ENCODE assay signal across 11 mouse cellular contexts in genomic region chr17:46617799-46618198, GRCm38 (mm10). TPM values are rescaled to one million over a fixed set of nuclear protein-coding genes. Genes with fewer than 3 reads are reported as not detected.
DNase-seq lines count a peak whose midpoint lies in the region; ATAC-seq and TF ChIP-seq lines count a peak whose summit lies in the region.
"Had no signal": no experiment of that assay in that cellular context is flagged by ENCODE, and none has a peak within 500 bp of the region (broad histone marks: within the 10 kb centered on the region; RNA-seq: fewer than 3 reads in every experiment).

No protein-coding gene starts in this region.

- DNase-seq in heart, embryonic 10.5 days (ENCODE audit: low spot score): no peak
- DNase-seq in heart, postnatal 14 days: no peak
- DNase-seq in lung, embryonic 14.5 days: peak; percentile 61
- no peak for DNase-seq in lung, postnatal 36 days
- DNase-seq in forebrain, postnatal 0 days: no peak
- DNase-seq in thymus, postnatal 10 days (ENCODE audit: low spot score in 2 of 2): no peak
- no peak for DNase-seq in spleen, postnatal 10 days (ENCODE audit: low spot score in 2 of 2)
- DNase-seq: adrenal gland, postnatal 14 days; cerebellum, adult 9-10 months; kidney, adult 11 months had no signal

- TF ChIP-seq CTCF in lung, embryonic 14.5 days (IDR thresholded peaks at IDR 0.05; ENCODE audit: low read depth): no peak
- no peak for TF ChIP-seq CTCF in forebrain, postnatal 0 days (IDR thresholded peaks at IDR 0.05; ENCODE audit: low read depth)

- no peak for ATAC-seq in lung, embryonic 14.5 days (ENCODE audit: insufficient read depth)
- ATAC-seq in forebrain, postnatal 0 days: no peak
- no peak for ATAC-seq in neural tube, embryonic 13.5 days (ENCODE audit: low read depth)

- peak overlapping the region; percentile 55 for H3K4me2 ChIP-seq in lung, embryonic 14.5 days
- peak overlapping the region; percentile 16; the same call in 1 of the 2 replicates for H3K4me2 ChIP-seq in forebrain, postnatal 0 days (ENCODE audit: low read depth)
- H3K4me2 ChIP-seq in neural tube, embryonic 13.5 days: peak overlapping the region; percentile 36

- no peaks in the 10 kb centered on the region for H3K9me3 ChIP-seq in heart, embryonic 10.5 days
- H3K9me3 ChIP-seq in lung, embryonic 14.5 days (ENCODE audit: low read depth, low read length): no peaks in the 10 kb centered on the region
- H3K9me3 ChIP-seq in forebrain, postnatal 0 days (ENCODE audit: low read length): no peaks in the 10 kb centered on the region
- no peaks in the 10 kb centered on the region for H3K9me3 ChIP-seq in neural tube, embryonic 13.5 days

- no peaks in the 10 kb centered on the region for H3K36me3 ChIP-seq in heart, embryonic 10.5 days
- H3K36me3 ChIP-seq in lung, embryonic 14.5 days (ENCODE audit: insufficient read depth): no peaks in the 10 kb centered on the region
- H3K36me3 ChIP-seq in forebrain, postnatal 0 days (ENCODE audit: insufficient read depth): no peaks in the 10 kb centered on the region
- no peaks in the 10 kb centered on the region for H3K36me3 ChIP-seq in neural tube, embryonic 13.5 days

- no peak overlapping the region for H3K9ac ChIP-seq in lung, embryonic 14.5 days
- H3K9ac ChIP-seq in forebrain, postnatal 0 days: no peak overlapping the region
- H3K9ac ChIP-seq in neural tube, embryonic 13.5 days: no peak overlapping the region

- peaks cover 94% of the 10 kb centered on the region for H3K4me1 ChIP-seq in heart, embryonic 10.5 days
- H3K4me1 ChIP-seq in lung, embryonic 14.5 days (ENCODE audit: insufficient read depth): peaks cover 69% of the 10 kb centered on the region
- H3K4me1 ChIP-seq in forebrain, postnatal 0 days (ENCODE audit: insufficient read depth): peaks cover 30% of the 10 kb centered on the region
- peaks cover 75% of the 10 kb centered on the region for H3K4me1 ChIP-seq in neural tube, embryonic 13.5 days (replicated peaks)

- 46% methylated on average over 12 of the region's 12 CpGs for WGBS in heart, embryonic 10.5 days
- 34% methylated on average over 12 of the region's 12 CpGs for WGBS in lung, embryonic 14.5 days
- WGBS in forebrain, postnatal 0 days: 57% methylated on average over 12 of the region's 12 CpGs
- 29% methylated on average over 12 of the region's 12 CpGs for WGBS in neural tube, embryonic 13.5 days

- intact Hi-C loops in heart, postnatal 14 days (cut with DNase I): no loop called here

- peak overlapping the region; percentile 94 for H3K27ac ChIP-seq in heart, embryonic 10.5 days
- peak overlapping the region; percentile 95 for H3K27ac ChIP-seq in lung, embryonic 14.5 days (ENCODE audit: low read depth)
- H3K27ac ChIP-seq in forebrain, postnatal 0 days (ENCODE audit: low read depth, low read length): no peak overlapping the region
- peak overlapping the region; percentile 84; the same call in 1 of the 2 replicates for H3K27ac ChIP-seq in neural tube, embryonic 13.5 days (replicated peaks)

- H3K27me3 ChIP-seq in heart, embryonic 10.5 days (ENCODE audit: insufficient read depth, poor library complexity, severe bottlenecking): no peaks in the 10 kb centered on the region
- no peaks in the 10 kb centered on the region for H3K27me3 ChIP-seq in lung, embryonic 14.5 days (ENCODE audit: insufficient read depth, low read length)
- no peaks in the 10 kb centered on the region for H3K27me3 ChIP-seq in forebrain, postnatal 0 days (ENCODE audit: insufficient read depth, low read length)
- H3K27me3 ChIP-seq in neural tube, embryonic 13.5 days: no peaks in the 10 kb centered on the region

- peak overlapping the region; percentile 40 for H3K4me3 ChIP-seq in heart, embryonic 10.5 days
- H3K4me3 ChIP-seq in lung, embryonic 14.5 days (ENCODE audit: low read depth, low read length): peak overlapping the region; percentile 14; the same call in 1 of the 2 replicates
- no peak overlapping the region for H3K4me3 ChIP-seq in forebrain, postnatal 0 days (ENCODE audit: low read depth, low read length)
- H3K4me3 ChIP-seq in neural tube, embryonic 13.5 days: no peak overlapping the region

RNA-seq across cellular contexts. Expression of gene Ptk7, which starts 11.5 kb away (rescaled TPM):
- 65.4 and 67.7 TPM in 2 replicates for polyA plus RNA-seq in heart, embryonic 10.5 days (2016; fragmentation: Nextera tagmentation; extraction: Ambion mirVana)
- total RNA-seq in heart, postnatal 14 days (2021): 1 to 10 TPM; 9.1 to 9.2 TPM
- polyA plus RNA-seq in lung, embryonic 14.5 days (2014; fragmentation: Nextera tagmentation; extraction: Ambion mirVana): 79.5 and 99.3 TPM in 2 replicates
- 42.4 and 56.6 TPM in 2 replicates for total RNA-seq in forebrain, postnatal 0 days (2014; rRNA removed)
- 18.9 and 19.7 TPM in 2 replicates for polyA plus RNA-seq in forebrain, postnatal 0 days (2015; fragmentation: Nextera tagmentation; extraction: Ambion mirVana)
- polyA plus RNA-seq in neural tube, embryonic 13.5 days (2015; fragmentation: Nextera tagmentation; extraction: Ambion mirVana): 38.7 and 41.3 TPM in 2 replicates

RNA-seq across cellular contexts. Expression of gene Klc4, which starts 28.0 kb away (rescaled TPM):
- polyA plus RNA-seq in heart, embryonic 10.5 days (2016; fragmentation: Nextera tagmentation; extraction: Ambion mirVana): 21.1 and 22.5 TPM in 2 replicates
- 10 to 100 TPM; 24.5 to 25.3 TPM for total RNA-seq in heart, postnatal 14 days (2021)
- polyA plus RNA-seq in lung, embryonic 14.5 days (2014; fragmentation: Nextera tagmentation; extraction: Ambion mirVana): 20.2 and 21.4 TPM in 2 replicates
- total RNA-seq in forebrain, postnatal 0 days (2014; rRNA removed): 31.2 and 32.7 TPM in 2 replicates
- polyA plus RNA-seq in forebrain, postnatal 0 days (2015; fragmentation: Nextera tagmentation; extraction: Ambion mirVana): 20.3 and 21.3 TPM in 2 replicates
- polyA plus RNA-seq in neural tube, embryonic 13.5 days (2015; fragmentation: Nextera tagmentation; extraction: Ambion mirVana): 41.8 and 45.3 TPM in 2 replicates

RNA-seq across cellular contexts. Expression of gene Mrpl2, which starts 28.2 kb away (rescaled TPM):
- polyA plus RNA-seq in heart, embryonic 10.5 days (2016; fragmentation: Nextera tagmentation; extraction: Ambion mirVana): 131 and 151 TPM in 2 replicates
- 100 to 1,000 TPM; 106 to 121 TPM for total RNA-seq in heart, postnatal 14 days (2021)
- polyA plus RNA-seq in lung, embryonic 14.5 days (2014; fragmentation: Nextera tagmentation; extraction: Ambion mirVana): 113 and 114 TPM in 2 replicates
- 51.4 and 62.9 TPM in 2 replicates for total RNA-seq in forebrain, postnatal 0 days (2014; rRNA removed)
- 96.2 and 111 TPM in 2 replicates for polyA plus RNA-seq in forebrain, postnatal 0 days (2015; fragmentation: Nextera tagmentation; extraction: Ambion mirVana)
- polyA plus RNA-seq in neural tube, embryonic 13.5 days (2015; fragmentation: Nextera tagmentation; extraction: Ambion mirVana): 63.2 and 70.1 TPM in 2 replicates

RNA-seq across cellular contexts. Expression of gene Cul7, which starts 32.3 kb away (rescaled TPM):
- 44.8 and 51.3 TPM in 2 replicates for polyA plus RNA-seq in heart, embryonic 10.5 days (2016; fragmentation: Nextera tagmentation; extraction: Ambion mirVana)
- total RNA-seq in heart, postnatal 14 days (2021): 10 to 100 TPM; 30.3 to 37.6 TPM
- 36.6 TPM in 2 replicates for polyA plus RNA-seq in lung, embryonic 14.5 days (2014; fragmentation: Nextera tagmentation; extraction: Ambion mirVana)
- 77.0 and 89.9 TPM in 2 replicates for total RNA-seq in forebrain, postnatal 0 days (2014; rRNA removed)
- 20.6 and 24.0 TPM in 2 replicates for polyA plus RNA-seq in forebrain, postnatal 0 days (2015; fragmentation: Nextera tagmentation; extraction: Ambion mirVana)
- 40.0 and 41.7 TPM in 2 replicates for polyA plus RNA-seq in neural tube, embryonic 13.5 days (2015; fragmentation: Nextera tagmentation; extraction: Ambion mirVana)

RNA-seq across cellular contexts. Expression of gene Rrp36, which starts 56.4 kb away (rescaled TPM):
- 46.3 and 61.0 TPM in 2 replicates for polyA plus RNA-seq in heart, embryonic 10.5 days (2016; fragmentation: Nextera tagmentation; extraction: Ambion mirVana)
- 10 to 100 TPM in 1 of 2 experiments, 1 to 10 TPM in 1; 9.8 to 14.2 TPM for total RNA-seq in heart, postnatal 14 days (2021)
- polyA plus RNA-seq in lung, embryonic 14.5 days (2014; fragmentation: Nextera tagmentation; extraction: Ambion mirVana): 47.6 and 48.5 TPM in 2 replicates
- total RNA-seq in forebrain, postnatal 0 days (2014; rRNA removed): 29.7 and 31.1 TPM in 2 replicates
- 39.4 and 52.1 TPM in 2 replicates for polyA plus RNA-seq in forebrain, postnatal 0 days (2015; fragmentation: Nextera tagmentation; extraction: Ambion mirVana)
- 47.7 and 53.5 TPM in 2 replicates for polyA plus RNA-seq in neural tube, embryonic 13.5 days (2015; fragmentation: Nextera tagmentation; extraction: Ambion mirVana)

Comparison
In these comparisons a context has a peak if more than half of its experiments do, and no peak if none do; other contexts are left out.
1. H3K4me3 ChIP-seq: peak in heart, embryonic 10.5 days (single experiment) and lung, embryonic 14.5 days (single experiment); none in forebrain, postnatal 0 days (single experiment) and neural tube, embryonic 13.5 days (single experiment).
2. Peak in every context shown above with its lines, with median percentiles within 50 percentile points of each other: H3K4me2 ChIP-seq.